In the genomic region with DNA sequence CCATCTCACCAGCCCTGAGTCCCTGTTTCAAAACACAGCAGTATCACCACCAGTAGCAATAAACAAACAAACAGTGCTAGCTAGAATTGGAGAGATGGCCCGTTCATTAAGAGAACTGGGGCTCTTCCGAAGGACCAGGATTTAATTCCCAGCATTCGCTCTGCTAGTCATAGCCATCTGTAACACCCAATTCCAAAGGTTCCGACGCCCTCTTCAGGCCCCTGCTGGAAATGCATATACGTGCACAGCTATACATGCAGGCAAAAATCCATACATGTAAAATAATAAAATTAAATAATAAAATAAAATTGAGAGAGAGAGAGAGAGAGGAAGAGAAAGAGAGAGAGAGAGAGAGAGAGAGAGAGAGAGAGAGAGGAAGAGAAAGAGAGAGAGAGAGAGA, we compare ENCODE assay signal across 14 mouse cellular contexts. TPM values are rescaled to one million over a fixed set of nuclear protein-coding genes. Genes with fewer than 3 reads are reported as not detected.
A peak's percentile ranks its signal among the peaks of the same experiment; 100 is the strongest.
DNase-seq lines count a peak whose midpoint lies in the region; ATAC-seq and TF ChIP-seq lines count a peak whose summit lies in the region.
"Had no signal": no experiment of that assay in that cellular context is flagged by ENCODE, and none has a peak within 500 bp of the region (broad histone marks: within the 10 kb centered on the region; RNA-seq: fewer than 3 reads in every experiment).

No protein-coding gene starts in this region.

- no peak for TF ChIP-seq POLR2A in CH12.LX (IDR thresholded peaks at IDR 0.05; ENCODE audit: low read depth, low read length)

- no peaks in the 10 kb centered on the region for H3K36me3 ChIP-seq in intestine, postnatal 0 days (ENCODE audit: control insufficient read depth, insufficient read depth)
- H3K36me3 ChIP-seq in intestine, embryonic 16.5 days (ENCODE audit: control insufficient read depth, insufficient read depth, low read length) = no peaks in the 10 kb centered on the region
- H3K36me3 ChIP-seq in CH12.LX (replicated peaks in 1 of 2; ENCODE audit: control insufficient read depth in 1 of 2, insufficient read depth in 1 of 2, low read length in 1 of 2) = no peaks in the 10 kb centered on the region
- H3K36me3 ChIP-seq in liver, embryonic 11.5 days (ENCODE audit: control insufficient read depth, insufficient read depth, low read length) = no peaks in the 10 kb centered on the region
- H3K36me3 ChIP-seq in forebrain, embryonic 16.5 days (ENCODE audit: control insufficient read depth, insufficient read depth) = no peaks in the 10 kb centered on the region
- no peaks in the 10 kb centered on the region for H3K36me3 ChIP-seq in forebrain, postnatal 0 days (ENCODE audit: insufficient read depth)
- H3K36me3 ChIP-seq: neural tube, embryonic 12.5 days; stomach, embryonic 15.5 days had no signal

- H3K9me3 ChIP-seq in intestine, postnatal 0 days (ENCODE audit: control insufficient read depth) = no peaks in the 10 kb centered on the region
- H3K9me3 ChIP-seq in intestine, embryonic 16.5 days (ENCODE audit: control insufficient read depth, low read length) = no peaks in the 10 kb centered on the region
- H3K9me3 ChIP-seq in CH12.LX (replicated peaks; ENCODE audit: low read length) = peaks cover 3% of the 10 kb centered on the region
- no peaks in the 10 kb centered on the region for H3K9me3 ChIP-seq in liver, embryonic 11.5 days (ENCODE audit: control insufficient read depth, low read length)
- H3K9me3 ChIP-seq in forebrain, embryonic 16.5 days (ENCODE audit: control insufficient read depth, low read length) = no peaks in the 10 kb centered on the region
- H3K9me3 ChIP-seq in forebrain, postnatal 0 days (ENCODE audit: low read length) = no peaks in the 10 kb centered on the region
- H3K9me3 ChIP-seq: stomach, embryonic 15.5 days had no signal

- no peak overlapping the region for H3K4me3 ChIP-seq in intestine, postnatal 0 days (ENCODE audit: low read depth, low read length)
- no peak overlapping the region for H3K4me3 ChIP-seq in intestine, embryonic 16.5 days (ENCODE audit: low read length)
- H3K4me3 ChIP-seq in CH12.LX (replicated peaks in 1 of 3; ENCODE audit: low read depth in 2 of 3, low read length in 2 of 3, poor library complexity in 1 of 3) = no peak overlapping the region
- no peak overlapping the region for H3K4me3 ChIP-seq in liver, embryonic 11.5 days (ENCODE audit: low read depth, low read length)
- H3K4me3 ChIP-seq in forebrain, embryonic 16.5 days (replicated peaks; ENCODE audit: low read length) = no peak overlapping the region
- no peak overlapping the region for H3K4me3 ChIP-seq in forebrain, postnatal 0 days (ENCODE audit: low read depth, low read length)
- H3K4me3 ChIP-seq: neural tube, embryonic 12.5 days; stomach, embryonic 15.5 days had no signal

- 0 out of 2 replicates have a peak, but pooled peaks have one; percentile 27 for TF ChIP-seq CTCF in intestine, postnatal 0 days (IDR thresholded peaks at IDR 0.05; ENCODE audit: low read depth)
- TF ChIP-seq CTCF in CH12.LX (conservative IDR thresholded peaks at IDR 0.05 in 1 of 2, IDR thresholded peaks at IDR 0.05 in 1 of 2; ENCODE audit: low read depth in 2 of 2, low read length in 2 of 2) = peak in 1 of 2 experiments; percentile 49; a peak in 2 of 4 replicates
- TF ChIP-seq CTCF in Patski (IDR thresholded peaks at IDR 0.05) = peak; percentile 62
- no peak for TF ChIP-seq CTCF in forebrain, postnatal 0 days (IDR thresholded peaks at IDR 0.05; ENCODE audit: low read depth)

- no peak for DNase-seq in CH12.LX (ENCODE audit: extremely low read depth)
- no peak for DNase-seq in Patski (ENCODE audit: low read depth, low spot score)
- no peak for DNase-seq in liver, embryonic 11.5 days (ENCODE audit: low spot score)
- no peak for DNase-seq in urinary bladder, adult 2 months (ENCODE audit: low spot score)
- DNase-seq in forebrain, postnatal 0 days = no peak
- DNase-seq: adrenal gland, postnatal 10 days; lung, postnatal 4 days had no signal

- no peaks in the 10 kb centered on the region for H3K27me3 ChIP-seq in intestine, postnatal 0 days (replicated peaks; ENCODE audit: control insufficient read depth, insufficient read depth, low read length)
- no peaks in the 10 kb centered on the region for H3K27me3 ChIP-seq in intestine, embryonic 16.5 days (replicated peaks; ENCODE audit: control insufficient read depth, insufficient read depth, low read length)
- peaks cover 2% of the 10 kb centered on the region for H3K27me3 ChIP-seq in CH12.LX (replicated peaks)
- no peaks in the 10 kb centered on the region for H3K27me3 ChIP-seq in Patski
- H3K27me3 ChIP-seq in liver, embryonic 11.5 days (replicated peaks; ENCODE audit: control insufficient read depth, insufficient read depth, low read length) = no peaks in the 10 kb centered on the region
- H3K27me3 ChIP-seq in forebrain, embryonic 16.5 days (replicated peaks; ENCODE audit: control insufficient read depth, insufficient read depth, low read length) = no peaks in the 10 kb centered on the region
- no peaks in the 10 kb centered on the region for H3K27me3 ChIP-seq in forebrain, postnatal 0 days (ENCODE audit: insufficient read depth, low read length)
- H3K27me3 ChIP-seq: neural tube, embryonic 12.5 days; stomach, embryonic 15.5 days had no signal

- H3K27ac ChIP-seq in intestine, postnatal 0 days (ENCODE audit: low read depth, low read length) = no peak overlapping the region
- no peak overlapping the region for H3K27ac ChIP-seq in intestine, embryonic 16.5 days (ENCODE audit: low read length)
- no peak overlapping the region for H3K27ac ChIP-seq in CH12.LX (ENCODE audit: insufficient read depth, low read depth)
- peak overlapping the region; percentile 66; the same call in 1 of the 2 replicates for H3K27ac ChIP-seq in liver, embryonic 11.5 days (ENCODE audit: low read depth, low read length)
- no peak overlapping the region for H3K27ac ChIP-seq in forebrain, embryonic 16.5 days (ENCODE audit: low read length)
- no peak overlapping the region for H3K27ac ChIP-seq in forebrain, postnatal 0 days (ENCODE audit: low read depth, low read length)
- H3K27ac ChIP-seq: hindbrain, embryonic 14.5 days; neural tube, embryonic 12.5 days; stomach, embryonic 15.5 days had no signal

- no peak for ATAC-seq in intestine, postnatal 0 days
- ATAC-seq in intestine, embryonic 16.5 days = no peak
- no peak for ATAC-seq in Patski
- ATAC-seq in liver, embryonic 11.5 days (replicated peaks; ENCODE audit: low FRiP score) = no peak
- ATAC-seq in forebrain, embryonic 16.5 days = no peak
- no peak for ATAC-seq in forebrain, postnatal 0 days
- ATAC-seq: midbrain, embryonic 16.5 days had no signal

- POLR2A ChIA-PET in Patski (lab: Charles Lee) = interaction anchor here (0.7 kb wide), 1 partner anchor 119 kb away, joined by 4 read pairs; the partner anchor contains the start of gene Tmem256

- 72% methylated on average over 6 of the region's 6 CpGs for WGBS in intestine, postnatal 0 days
- WGBS in intestine, embryonic 16.5 days = 67% methylated on average over 6 of the region's 6 CpGs
- WGBS in liver, embryonic 11.5 days = 71% methylated on average over 6 of the region's 6 CpGs
- 70% methylated on average over 6 of the region's 6 CpGs for WGBS in forebrain, embryonic 16.5 days
- 75% methylated on average over 6 of the region's 6 CpGs for WGBS in forebrain, postnatal 0 days

- dilution Hi-C loops in CH12.LX (cut with MboI; ENCODE audit: extremely low pct_ligation_motif_present, extremely low pct_unique_long_range_greater_than_20kb, low sequenced_read_pairs) = no loop called here

- no peak overlapping the region for H3K4me2 ChIP-seq in intestine, postnatal 0 days (replicated peaks; ENCODE audit: low read depth)
- H3K4me2 ChIP-seq in intestine, embryonic 16.5 days (ENCODE audit: low read depth, low read length) = no peak overlapping the region
- no peak overlapping the region for H3K4me2 ChIP-seq in CH12.LX (ENCODE audit: insufficient read depth, low read depth, poor library complexity, severe bottlenecking)
- H3K4me2 ChIP-seq in liver, embryonic 11.5 days = no peak overlapping the region
- no peak overlapping the region for H3K4me2 ChIP-seq in forebrain, embryonic 16.5 days (ENCODE audit: low read length)
- no peak overlapping the region for H3K4me2 ChIP-seq in forebrain, postnatal 0 days (ENCODE audit: low read depth)
- H3K4me2 ChIP-seq: hindbrain, embryonic 14.5 days had no signal

- CTCF ChIA-PET in Patski (lab: Charles Lee) = interaction anchor here (6.8 kb wide), 1 partner anchor 35 kb away, joined by 51 read pairs; the partner anchor contains the start of genes Senp3 and Tnfsf13

- H3K9ac ChIP-seq in intestine, postnatal 0 days (ENCODE audit: low read depth, low read length) = no peak overlapping the region
- no peak overlapping the region for H3K9ac ChIP-seq in intestine, embryonic 16.5 days (ENCODE audit: low read depth, low read length)
- no peak overlapping the region for H3K9ac ChIP-seq in CH12.LX (ENCODE audit: insufficient read depth, low read depth)
- H3K9ac ChIP-seq in liver, embryonic 11.5 days (ENCODE audit: low read depth, low read length) = no peak overlapping the region
- no peak overlapping the region for H3K9ac ChIP-seq in forebrain, embryonic 16.5 days (replicated peaks; ENCODE audit: low read depth, low read length)
- H3K9ac ChIP-seq in forebrain, postnatal 0 days = no peak overlapping the region
- H3K9ac ChIP-seq: hindbrain, embryonic 14.5 days; stomach, embryonic 15.5 days had no signal

- no peak for TF ChIP-seq EP300 in CH12.LX (IDR thresholded peaks at IDR 0.05; ENCODE audit: low read length)

- no peaks in the 10 kb centered on the region for H3K4me1 ChIP-seq in intestine, postnatal 0 days (replicated peaks; ENCODE audit: control insufficient read depth, insufficient read depth, low read length)
- H3K4me1 ChIP-seq in intestine, embryonic 16.5 days (ENCODE audit: control insufficient read depth, insufficient read depth, low read length) = peaks cover 5% of the 10 kb centered on the region
- H3K4me1 ChIP-seq in CH12.LX (ENCODE audit: control insufficient read depth in 1 of 2, insufficient read depth in 2 of 2) = no peaks in the 10 kb centered on the region
- peaks cover 20% of the 10 kb centered on the region for H3K4me1 ChIP-seq in liver, embryonic 11.5 days (replicated peaks; ENCODE audit: control insufficient read depth, insufficient read depth, low read length)
- H3K4me1 ChIP-seq in forebrain, embryonic 16.5 days (replicated peaks; ENCODE audit: control insufficient read depth, insufficient read depth, low read length) = no peaks in the 10 kb centered on the region
- H3K4me1 ChIP-seq in forebrain, postnatal 0 days (ENCODE audit: insufficient read depth) = no peaks in the 10 kb centered on the region
- H3K4me1 ChIP-seq: neural tube, embryonic 12.5 days had no signal

- in situ Hi-C loops in CH12.LX (cut with MboI; ENCODE audit: low pct_ligation_motif_present, low pct_unique_long_range_greater_than_20kb, low sequenced_read_pairs) (no loop called here), Patski (cut with MboI; ENCODE audit: low pct_unique_long_range_greater_than_20kb) (loop anchor here (5.0 kb wide), 1 partner anchor 37 kb away; the partner anchor contains the start of gene Senp3)

- TF ChIP-seq RAD21 in CH12.LX (IDR thresholded peaks at IDR 0.05; ENCODE audit: low read depth, low read length) = peak; percentile 29

- no peaks in the 10 kb centered on the region for H3K79me2 ChIP-seq in CH12.LX (replicated peaks; ENCODE audit: control insufficient read depth, extremely low read depth, insufficient read depth, poor library complexity, severe bottlenecking)

RNA-seq across cellular contexts. Expression of gene Tnfsfm13, which starts 23.5 kb away (rescaled TPM):
- polyA plus RNA-seq in intestine, postnatal 0 days (2015; fragmentation: Nextera tagmentation; extraction: Ambion mirVana) = 4.1 and 4.8 TPM in 2 replicates
- polyA plus RNA-seq in intestine, embryonic 16.5 days (2015; fragmentation: Nextera tagmentation; extraction: Ambion mirVana) = 3.0 and 3.3 TPM in 2 replicates
- total RNA-seq in CH12.LX (2012; rRNA removed) (0.08 TPM in 2 replicates), CH12.LX (2014; rRNA removed) (not detected in 2 replicates)
- polyA plus RNA-seq in CH12.LX (2012; ENCODE audit: insufficient read length, low read depth) (0.25 TPM in 1 of 2 replicates, not detected in the other), Patski (2021) (7.2 TPM)
- polyA plus RNA-seq in liver, embryonic 11.5 days (2014; fragmentation: Nextera tagmentation; extraction: Ambion mirVana) = 1.7 and 2.6 TPM in 2 replicates
- 10.0 and 10.3 TPM in 2 replicates for polyA plus RNA-seq in urinary bladder, adult 2 months (2012; rRNA removed)
- polyA plus RNA-seq in forebrain, embryonic 16.5 days (2015; fragmentation: Nextera tagmentation; extraction: Ambion mirVana) = 0.81 and 1.2 TPM in 2 replicates
- 0.95 and 4.4 TPM in 2 replicates for total RNA-seq in forebrain, postnatal 0 days (2014; rRNA removed)
- 1.4 and 2.1 TPM in 2 replicates for polyA plus RNA-seq in forebrain, postnatal 0 days (2015; fragmentation: Nextera tagmentation; extraction: Ambion mirVana)

RNA-seq across cellular contexts. Expression of gene Tnfsf12, which starts 23.8 kb away (rescaled TPM):
- 6.6 and 7.2 TPM in 2 replicates for polyA plus RNA-seq in intestine, postnatal 0 days (2015; fragmentation: Nextera tagmentation; extraction: Ambion mirVana)
- 6.0 and 6.3 TPM in 2 replicates for polyA plus RNA-seq in intestine, embryonic 16.5 days (2015; fragmentation: Nextera tagmentation; extraction: Ambion mirVana)
- not detected in 2 replicates for total RNA-seq in CH12.LX (2012; rRNA removed)
- total RNA-seq in CH12.LX (2014; rRNA removed) = not detected in 2 replicates
- 0.26 TPM in 1 of 2 replicates, not detected in the other for polyA plus RNA-seq in CH12.LX (2012; ENCODE audit: insufficient read length, low read depth)
- 26.6 TPM for polyA plus RNA-seq in Patski (2021)
- 4.5 and 6.0 TPM in 2 replicates for polyA plus RNA-seq in liver, embryonic 11.5 days (2014; fragmentation: Nextera tagmentation; extraction: Ambion mirVana)
- polyA plus RNA-seq in urinary bladder, adult 2 months (2012; rRNA removed) = 85.4 and 87.0 TPM in 2 replicates
- 1.1 and 1.2 TPM in 2 replicates for polyA plus RNA-seq in forebrain, embryonic 16.5 days (2015; fragmentation: Nextera tagmentation; extraction: Ambion mirVana)
- total RNA-seq in forebrain, postnatal 0 days (2014; rRNA removed) = 3.3 and 6.7 TPM in 2 replicates
- 4.3 and 7.4 TPM in 2 replicates for polyA plus RNA-seq in forebrain, postnatal 0 days (2015; fragmentation: Nextera tagmentation; extraction: Ambion mirVana)

RNA-seq across cellular contexts. Expression of gene Tnfsf13, which starts 33.8 kb away (rescaled TPM):
- polyA plus RNA-seq in intestine, postnatal 0 days (2015; fragmentation: Nextera tagmentation; extraction: Ambion mirVana) = 1.6 and 1.8 TPM in 2 replicates
- 0.44 and 0.57 TPM in 2 replicates for polyA plus RNA-seq in intestine, embryonic 16.5 days (2015; fragmentation: Nextera tagmentation; extraction: Ambion mirVana)
- total RNA-seq in CH12.LX (2012; rRNA removed) = 0.08 and 0.21 TPM in 2 replicates
- total RNA-seq in CH12.LX (2014; rRNA removed) = 0.32 and 0.35 TPM in 2 replicates
- polyA plus RNA-seq in CH12.LX (2012; ENCODE audit: insufficient read length, low read depth) = 0.63 and 1.0 TPM in 2 replicates
- 5.0 TPM for polyA plus RNA-seq in Patski (2021)
- polyA plus RNA-seq in liver, embryonic 11.5 days (2014; fragmentation: Nextera tagmentation; extraction: Ambion mirVana) = 0.37 TPM in 1 of 2 replicates, not detected in the other
- polyA plus RNA-seq in urinary bladder, adult 2 months (2012; rRNA removed) = 5.1 and 6.8 TPM in 2 replicates
- 0.34 and 0.46 TPM in 2 replicates for polyA plus RNA-seq in forebrain, embryonic 16.5 days (2015; fragmentation: Nextera tagmentation; extraction: Ambion mirVana)
- 1.3 TPM in 1 of 2 replicates, not detected in the other for total RNA-seq in forebrain, postnatal 0 days (2014; rRNA removed)
- polyA plus RNA-seq in forebrain, postnatal 0 days (2015; fragmentation: Nextera tagmentation; extraction: Ambion mirVana) = 0.48 and 0.61 TPM in 2 replicates

RNA-seq across cellular contexts. Expression of gene Senp3, which starts 37.5 kb away (rescaled TPM):
- 26.7 and 27.6 TPM in 2 replicates for polyA plus RNA-seq in intestine, postnatal 0 days (2015; fragmentation: Nextera tagmentation; extraction: Ambion mirVana)
- polyA plus RNA-seq in intestine, embryonic 16.5 days (2015; fragmentation: Nextera tagmentation; extraction: Ambion mirVana) = 51.8 and 60.3 TPM in 2 replicates
- total RNA-seq in CH12.LX (2012; rRNA removed) (116 and 157 TPM in 2 replicates), CH12.LX (2014; rRNA removed) (256 TPM in 2 replicates)
- polyA plus RNA-seq in CH12.LX (2012; ENCODE audit: insufficient read length, low read depth) (303 and 317 TPM in 2 replicates), Patski (2021) (116 TPM)
- 75.4 and 79.1 TPM in 2 replicates for polyA plus RNA-seq in liver, embryonic 11.5 days (2014; fragmentation: Nextera tagmentation; extraction: Ambion mirVana)
- polyA plus RNA-seq in urinary bladder, adult 2 months (2012; rRNA removed) = 83.4 and 108 TPM in 2 replicates
- polyA plus RNA-seq in forebrain, embryonic 16.5 days (2015; fragmentation: Nextera tagmentation; extraction: Ambion mirVana) = 97.0 and 115 TPM in 2 replicates
- total RNA-seq in forebrain, postnatal 0 days (2014; rRNA removed) = 79.2 and 82.4 TPM in 2 replicates
- polyA plus RNA-seq in forebrain, postnatal 0 days (2015; fragmentation: Nextera tagmentation; extraction: Ambion mirVana) = 60.6 and 77.6 TPM in 2 replicates

RNA-seq across cellular contexts. Expression of gene Polr2a, which starts 39.0 kb away (rescaled TPM):
- 13.3 and 14.0 TPM in 2 replicates for polyA plus RNA-seq in intestine, postnatal 0 days (2015; fragmentation: Nextera tagmentation; extraction: Ambion mirVana)
- polyA plus RNA-seq in intestine, embryonic 16.5 days (2015; fragmentation: Nextera tagmentation; extraction: Ambion mirVana) = 14.8 and 16.8 TPM in 2 replicates
- total RNA-seq in CH12.LX (2012; rRNA removed) = 44.5 and 45.0 TPM in 2 replicates
- 10.3 and 14.8 TPM in 2 replicates for total RNA-seq in CH12.LX (2014; rRNA removed)
- polyA plus RNA-seq in CH12.LX (2012; ENCODE audit: insufficient read length, low read depth) = 137 and 162 TPM in 2 replicates
- polyA plus RNA-seq in Patski (2021) = 96.2 TPM
- 46.1 and 48.9 TPM in 2 replicates for polyA plus RNA-seq in liver, embryonic 11.5 days (2014; fragmentation: Nextera tagmentation; extraction: Ambion mirVana)
- 9.4 and 24.4 TPM in 2 replicates for polyA plus RNA-seq in urinary bladder, adult 2 months (2012; rRNA removed)
- polyA plus RNA-seq in forebrain, embryonic 16.5 days (2015; fragmentation: Nextera tagmentation; extraction: Ambion mirVana) = 16.4 and 18.1 TPM in 2 replicates
- total RNA-seq in forebrain, postnatal 0 days (2014; rRNA removed) = 11.1 and 20.5 TPM in 2 replicates
- polyA plus RNA-seq in forebrain, postnatal 0 days (2015; fragmentation: Nextera tagmentation; extraction: Ambion mirVana) = 9.1 and 10.0 TPM in 2 replicates
